Comparison of ENCODE assay signal across 18 mouse cellular contexts in the genomic region with DNA sequence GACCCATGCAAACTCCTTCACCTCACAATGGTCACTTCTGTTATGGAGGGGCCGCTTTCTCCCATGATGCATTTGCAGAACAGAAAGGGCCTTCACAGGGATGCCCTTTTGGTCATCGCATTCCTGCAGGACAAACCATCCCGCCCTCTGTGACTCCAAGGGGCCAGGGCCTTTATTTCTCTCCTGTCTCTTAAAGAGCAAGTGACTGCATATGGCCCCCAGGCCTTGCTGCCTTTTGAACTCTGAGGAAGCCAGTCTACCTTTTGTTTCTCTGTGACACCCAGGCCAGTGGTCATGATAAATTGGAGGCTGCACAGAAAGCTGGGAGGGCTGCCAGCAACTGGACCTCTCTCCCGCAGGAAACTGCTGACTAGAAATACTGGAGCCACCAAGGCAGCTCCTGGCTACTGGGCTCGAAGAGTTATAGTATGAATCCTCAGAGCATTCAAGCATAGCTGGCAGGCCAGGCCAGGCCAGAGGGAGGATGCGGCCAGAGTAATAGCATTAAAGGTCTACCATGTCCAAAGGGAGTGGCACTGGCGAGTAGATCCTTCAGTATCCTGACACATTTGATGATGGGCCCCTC. TPM values are rescaled to one million over a fixed set of nuclear protein-coding genes. Genes with fewer than 3 reads are reported as not detected.
DNase-seq lines count a peak whose midpoint lies in the region; ATAC-seq lines count a peak whose summit lies in the region.
"Had no signal": no experiment of that assay in that cellular context is flagged by ENCODE, and none has a peak within 500 bp of the region (broad histone marks: within the 10 kb centered on the region; RNA-seq: fewer than 3 reads in every experiment).

No protein-coding gene starts in this region.

- no peak overlapping the region for H3K4me2 ChIP-seq in neural tube, embryonic 11.5 days (ENCODE audit: low read depth)
- no peak overlapping the region for H3K4me2 ChIP-seq in neural tube, embryonic 15.5 days
- H3K4me2 ChIP-seq: embryonic facial prominence, embryonic 12.5 days; heart, embryonic 13.5 days; intestine, embryonic 15.5 days; lung, embryonic 15.5 days; neural tube, embryonic 12.5 days; stomach, embryonic 15.5 days had no signal

- peak; percentile 31 for DNase-seq in neural tube, embryonic 11.5 days (ENCODE audit: low spot score)
- peak; percentile 55 for DNase-seq in adrenal gland, postnatal 14 days
- DNase-seq in kidney, adult 8-10 months = peak; percentile 53 to 74
- DNase-seq in kidney, postnatal 36 days = peak; percentile 60 to 85
- DNase-seq in cerebellum, postnatal 14 days = no peak
- no peak for DNase-seq in urinary bladder, postnatal 10 days (ENCODE audit: low spot score)
- DNase-seq: cerebellum, adult 9-10 months; liver; midbrain, embryonic 14.5 days had no signal

- H3K9me3 ChIP-seq in neural tube, embryonic 11.5 days (ENCODE audit: control insufficient read depth, low read length) = no peaks in the 10 kb centered on the region
- no peaks in the 10 kb centered on the region for H3K9me3 ChIP-seq in neural tube, embryonic 15.5 days (replicated peaks)
- H3K9me3 ChIP-seq: embryonic facial prominence, embryonic 12.5 days; heart, embryonic 13.5 days; intestine, embryonic 15.5 days; lung, embryonic 15.5 days; neural tube, embryonic 12.5 days; stomach, embryonic 15.5 days had no signal

- 0 out of 2 replicates have a peak, but pooled peaks cover 5% of the 10 kb centered on the region for H3K4me1 ChIP-seq in neural tube, embryonic 11.5 days (ENCODE audit: control insufficient read depth, insufficient read depth, low read length)
- no peaks in the 10 kb centered on the region; the same call in 1 of the 2 replicates for H3K4me1 ChIP-seq in neural tube, embryonic 15.5 days

- H3K9ac ChIP-seq in neural tube, embryonic 11.5 days (ENCODE audit: low read length) = no peak overlapping the region
- no peak overlapping the region for H3K9ac ChIP-seq in neural tube, embryonic 15.5 days (replicated peaks)
- H3K9ac ChIP-seq: embryonic facial prominence, embryonic 12.5 days; heart, embryonic 13.5 days; intestine, embryonic 15.5 days; lung, embryonic 15.5 days; neural tube, embryonic 12.5 days; stomach, embryonic 15.5 days had no signal

- 57% methylated on average over 7 of the region's 7 CpGs for WGBS in neural tube, embryonic 11.5 days
- 50% methylated on average over 7 of the region's 7 CpGs for WGBS in neural tube, embryonic 15.5 days

- H3K27ac ChIP-seq in neural tube, embryonic 11.5 days (ENCODE audit: low read depth, low read length) = no peak overlapping the region
- H3K27ac ChIP-seq in neural tube, embryonic 15.5 days (replicated peaks) = no peak overlapping the region
- H3K27ac ChIP-seq: embryonic facial prominence, embryonic 12.5 days; heart, embryonic 13.5 days; intestine, embryonic 15.5 days; lung, embryonic 15.5 days; neural tube, embryonic 12.5 days; stomach, embryonic 15.5 days had no signal

- H3K36me3 ChIP-seq in neural tube, embryonic 11.5 days (ENCODE audit: control insufficient read depth, insufficient read depth, low read length) = no peaks in the 10 kb centered on the region
- H3K36me3 ChIP-seq in neural tube, embryonic 15.5 days = no peaks in the 10 kb centered on the region
- H3K36me3 ChIP-seq: embryonic facial prominence, embryonic 12.5 days; heart, embryonic 13.5 days; intestine, embryonic 15.5 days; lung, embryonic 15.5 days; neural tube, embryonic 12.5 days; stomach, embryonic 15.5 days had no signal

- ATAC-seq in neural tube, embryonic 11.5 days (ENCODE audit: insufficient read depth, low FRiP score, low TSS enrichment) = no peak
- ATAC-seq in neural tube, embryonic 15.5 days (ENCODE audit: low FRiP score) = no peak
- ATAC-seq: CD4-positive, CD25-positive, alpha-beta regulatory T cell, adult 4 months; intestine, embryonic 15.5 days had no signal

- H3K27me3 ChIP-seq in neural tube, embryonic 11.5 days (ENCODE audit: control insufficient read depth, insufficient read depth, low read length) = no peaks in the 10 kb centered on the region
- H3K27me3 ChIP-seq in neural tube, embryonic 15.5 days (replicated peaks) = no peaks in the 10 kb centered on the region
- H3K27me3 ChIP-seq: embryonic facial prominence, embryonic 12.5 days; heart, embryonic 13.5 days; intestine, embryonic 15.5 days; lung, embryonic 15.5 days; neural tube, embryonic 12.5 days; stomach, embryonic 15.5 days had no signal

- no peak overlapping the region for H3K4me3 ChIP-seq in neural tube, embryonic 11.5 days (ENCODE audit: low read depth, low read length)
- no peak overlapping the region for H3K4me3 ChIP-seq in neural tube, embryonic 15.5 days (replicated peaks)
- H3K4me3 ChIP-seq: embryonic facial prominence, embryonic 12.5 days; heart, embryonic 13.5 days; intestine, embryonic 15.5 days; lung, embryonic 15.5 days; neural tube, embryonic 12.5 days; stomach, embryonic 15.5 days had no signal

RNA-seq across cellular contexts. Expression of gene Olfml2b, which starts 53.5 kb away (rescaled TPM):
- polyA plus RNA-seq in neural tube, embryonic 11.5 days (2014; fragmentation: Nextera tagmentation; extraction: Ambion mirVana) = 9.6 and 11.4 TPM in 2 replicates
- polyA plus RNA-seq in neural tube, embryonic 15.5 days (2015; fragmentation: Nextera tagmentation; extraction: Ambion mirVana) = 7.0 and 8.0 TPM in 2 replicates
- 9.0 and 10.1 TPM in 2 replicates for total RNA-seq in adrenal gland, postnatal 14 days (2021)
- total RNA-seq: MEL had no signal
- polyA plus RNA-seq: CD4-positive, CD25-positive, alpha-beta regulatory T cell, adult 4 months had no signal

Comparison
In these comparisons a context has a peak if more than half of its experiments do, and no peak if none do; other contexts are left out.
1. DNase-seq: peak in neural tube, embryonic 11.5 days (single experiment), adrenal gland, postnatal 14 days (single experiment), kidney, adult 8-10 months (2 of 2) and kidney, postnatal 36 days (2 of 2); none in cerebellum, postnatal 14 days (0 of 2) and urinary bladder, postnatal 10 days (single experiment).